Comparison of ENCODE assay signal across 8 mouse cellular contexts in genomic region chr4:86690194-86690593, GRCm38 (mm10). TPM values are rescaled to one million over a fixed set of nuclear protein-coding genes. Genes with fewer than 3 reads are reported as not detected.
DNase-seq lines count a peak whose midpoint lies in the region; ATAC-seq and TF ChIP-seq lines count a peak whose summit lies in the region.

No protein-coding gene starts in this region.

- peaks cover 36% of the 10 kb centered on the region for H3K4me1 ChIP-seq in liver, embryonic 15.5 days (replicated peaks)
- H3K4me1 ChIP-seq in small intestine, adult 2 months (ENCODE audit: control insufficient read depth, insufficient read depth, insufficient read length, low read length), result peaks cover 24% of the 10 kb centered on the region
- no peaks in the 10 kb centered on the region for H3K4me1 ChIP-seq in hindbrain, embryonic 11.5 days (replicated peaks; ENCODE audit: control insufficient read depth, insufficient read depth, low read length)
- H3K4me1 ChIP-seq in forebrain, embryonic 14.5 days (ENCODE audit: control insufficient read depth, insufficient read depth, low read length), result no peaks in the 10 kb centered on the region

- peak overlapping the region; percentile 67 for H3K27ac ChIP-seq in liver, embryonic 15.5 days (replicated peaks)
- H3K27ac ChIP-seq in small intestine, adult 2 months (ENCODE audit: insufficient read depth, low read depth, low read length), result peak overlapping the region; percentile 26; the same call in 1 of the 2 replicates
- H3K27ac ChIP-seq in hindbrain, embryonic 11.5 days (ENCODE audit: low read depth, low read length), result no peak overlapping the region
- no peak overlapping the region for H3K27ac ChIP-seq in forebrain, embryonic 14.5 days (ENCODE audit: low read depth, low read length)

- no peak overlapping the region for H3K9ac ChIP-seq in liver, embryonic 15.5 days
- no peak overlapping the region for H3K9ac ChIP-seq in hindbrain, embryonic 11.5 days (ENCODE audit: low read depth, low read length)
- no peak overlapping the region for H3K9ac ChIP-seq in forebrain, embryonic 14.5 days (ENCODE audit: low read length)

- no peaks in the 10 kb centered on the region for H3K9me3 ChIP-seq in liver, embryonic 15.5 days (replicated peaks)
- H3K9me3 ChIP-seq in hindbrain, embryonic 11.5 days (ENCODE audit: control insufficient read depth, low read length), result no peaks in the 10 kb centered on the region
- H3K9me3 ChIP-seq in forebrain, embryonic 14.5 days (replicated peaks; ENCODE audit: control insufficient read depth, low read length), result no peaks in the 10 kb centered on the region

- no peak for TF ChIP-seq POLR2A in small intestine, adult 2 months (IDR thresholded peaks at IDR 0.05; ENCODE audit: low read depth, low read length)

- TF ChIP-seq CTCF in small intestine, adult 2 months (IDR thresholded peaks at IDR 0.05; ENCODE audit: extremely low read depth, insufficient read length, insufficient replicate concordance, low read depth, low read length), result no peak

- H3K36me3 ChIP-seq in liver, embryonic 15.5 days (replicated peaks), result no peaks in the 10 kb centered on the region
- H3K36me3 ChIP-seq in small intestine, adult 2 months (ENCODE audit: control insufficient read depth, insufficient read depth, low read length), result no peaks in the 10 kb centered on the region
- H3K36me3 ChIP-seq in hindbrain, embryonic 11.5 days (ENCODE audit: control insufficient read depth, insufficient read depth, low read length), result no peaks in the 10 kb centered on the region
- no peaks in the 10 kb centered on the region for H3K36me3 ChIP-seq in forebrain, embryonic 14.5 days (ENCODE audit: control insufficient read depth, insufficient read depth, low read length)

- H3K27me3 ChIP-seq in liver, embryonic 15.5 days, result no peaks in the 10 kb centered on the region
- no peaks in the 10 kb centered on the region for H3K27me3 ChIP-seq in small intestine, adult 2 months (ENCODE audit: control insufficient read depth, insufficient read depth, low read length)
- H3K27me3 ChIP-seq in hindbrain, embryonic 11.5 days (ENCODE audit: control insufficient read depth, insufficient read depth, low read length), result no peaks in the 10 kb centered on the region
- no peaks in the 10 kb centered on the region for H3K27me3 ChIP-seq in forebrain, embryonic 14.5 days (replicated peaks; ENCODE audit: control insufficient read depth, insufficient read depth, low read length)

- peak; percentile 58 for DNase-seq in kidney, adult 11 months
- DNase-seq in kidney, postnatal 10 days, result no peak
- peak; percentile 68 to 88 for DNase-seq in heart, adult 9 months (ENCODE audit: low spot score in 2 of 2)
- DNase-seq in frontal cortex, postnatal 36 days (ENCODE audit: low spot score in 2 of 2), result no peak
- DNase-seq in hindbrain, embryonic 11.5 days (ENCODE audit: low spot score), result no peak
- no peak for DNase-seq in forebrain, embryonic 14.5 days (ENCODE audit: low spot score)

- no peak overlapping the region for H3K4me3 ChIP-seq in liver, embryonic 15.5 days (replicated peaks)
- no peak overlapping the region for H3K4me3 ChIP-seq in small intestine, adult 2 months (ENCODE audit: low read depth, low read length)
- H3K4me3 ChIP-seq in hindbrain, embryonic 11.5 days (ENCODE audit: low read depth, low read length), result no peak overlapping the region
- H3K4me3 ChIP-seq in forebrain, embryonic 14.5 days (ENCODE audit: low read depth, low read length), result no peak overlapping the region

- ATAC-seq in liver, embryonic 15.5 days (ENCODE audit: insufficient read depth), result peak; percentile 64
- ATAC-seq in hindbrain, embryonic 11.5 days (ENCODE audit: low FRiP score), result no peak
- ATAC-seq in forebrain, embryonic 14.5 days, result no peak

- H3K4me2 ChIP-seq in liver, embryonic 15.5 days, result no peak overlapping the region
- H3K4me2 ChIP-seq in hindbrain, embryonic 11.5 days (replicated peaks; ENCODE audit: low read depth, low read length), result no peak overlapping the region
- H3K4me2 ChIP-seq in forebrain, embryonic 14.5 days (ENCODE audit: low read length), result no peak overlapping the region

- 14% methylated on average over 7 of the region's 7 CpGs for WGBS in liver, embryonic 15.5 days (ENCODE audit: insufficient replicate concordance)
- 5% methylated on average over 7 of the region's 7 CpGs for WGBS in small intestine, adult 2 months
- WGBS in hindbrain, embryonic 11.5 days, result 70% methylated on average over 7 of the region's 7 CpGs
- WGBS in forebrain, embryonic 14.5 days, result 63% methylated on average over 7 of the region's 7 CpGs

RNA-seq across cellular contexts. Expression of gene Plin2, which starts 20.3 kb away (rescaled TPM):
- polyA plus RNA-seq in liver, embryonic 15.5 days (2015; fragmentation: Nextera tagmentation; extraction: Ambion mirVana), result 154 and 163 TPM in 2 replicates
- 41.0 and 119 TPM in 2 replicates for polyA plus RNA-seq in small intestine, adult 2 months (2012; rRNA removed)
- polyA plus RNA-seq in hindbrain, embryonic 11.5 days (2014; fragmentation: Nextera tagmentation; extraction: Ambion mirVana), result 78.4 and 80.7 TPM in 2 replicates
- 49.4 and 58.5 TPM in 2 replicates for polyA plus RNA-seq in forebrain, embryonic 14.5 days (2014; fragmentation: Nextera tagmentation; extraction: Ambion mirVana)

RNA-seq across cellular contexts. Expression of gene Dennd4c, which starts 58.2 kb away (rescaled TPM):
- polyA plus RNA-seq in liver, embryonic 15.5 days (2015; fragmentation: Nextera tagmentation; extraction: Ambion mirVana), result 1.9 and 2.1 TPM in 2 replicates
- 2.4 and 4.4 TPM in 2 replicates for polyA plus RNA-seq in small intestine, adult 2 months (2012; rRNA removed)
- 5.7 and 7.4 TPM in 2 replicates for polyA plus RNA-seq in hindbrain, embryonic 11.5 days (2014; fragmentation: Nextera tagmentation; extraction: Ambion mirVana)
- polyA plus RNA-seq in forebrain, embryonic 14.5 days (2014; fragmentation: Nextera tagmentation; extraction: Ambion mirVana), result 3.1 and 3.7 TPM in 2 replicates

Comparison
In these comparisons a context has a peak if more than half of its experiments do, and no peak if none do; other contexts are left out.
1. DNase-seq: peak in kidney, adult 11 months (single experiment) and heart, adult 9 months (2 of 2); none in kidney, postnatal 10 days (single experiment), frontal cortex, postnatal 36 days (0 of 2), hindbrain, embryonic 11.5 days (single experiment) and forebrain, embryonic 14.5 days (single experiment).
2. H3K27ac ChIP-seq: peak in liver, embryonic 15.5 days (single experiment) and small intestine, adult 2 months (single experiment); none in hindbrain, embryonic 11.5 days (single experiment) and forebrain, embryonic 14.5 days (single experiment).